Mouse (Mus musculus) adrenal gland, adult 8-10 months (tissue): Measurements from ENCODE around the gene Gm15737. TPM values are rescaled to one million over a fixed set of nuclear protein-coding genes. Genes with fewer than 3 reads are reported as not detected.
A peak's percentile ranks its signal among the peaks of the same experiment; 100 is the strongest.

Experiments
- DNase-seq: peaks from one replicate; pipeline ENCODE4 v3.0.0; 2022
- total RNA-seq, 4 experiments: library from RNA; stranded (reverse); gene quantifications; 2 replicates each; pipeline ENCODE4 v1.2.4; 2022

Gm15737 gene
- under 1 TPM in 1 of 4 experiments, not detected in 3; 0.06 TPM for total RNA-seq

GRCm38 (mm10) chr6:92869089-92869581, at the start of gene Gm15737:
Gm15737 (plus strand) TSS chr6:92869357.
- no peak for DNase-seq

- DNase-seq: no peak
These were observed 47.6 kb upstream of the Gm15737 start for GRCm38 (mm10) chr6:92821606-92822005.

DNA sequence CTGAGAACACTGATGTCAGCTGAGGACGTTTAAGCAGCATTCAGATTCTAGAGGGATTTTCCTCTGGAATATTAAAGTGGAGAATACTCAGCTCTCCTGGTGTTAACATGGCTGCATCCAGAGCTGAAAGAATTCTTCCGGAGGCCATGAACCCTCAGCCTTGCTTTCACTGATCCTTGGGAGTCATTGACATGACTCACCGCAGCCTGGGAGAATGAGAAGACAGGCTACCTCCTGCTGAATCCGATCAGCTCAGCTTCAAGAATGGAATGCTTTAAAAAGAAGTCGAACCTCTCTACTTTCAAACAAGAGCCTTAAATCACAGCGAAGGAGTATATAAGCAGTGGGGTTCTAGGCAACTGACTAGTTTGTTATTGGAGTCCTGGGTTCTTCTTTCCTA, 47.2 kb upstream of the Gm15737 start:
- peak; percentile 31 for DNase-seq

DNA sequence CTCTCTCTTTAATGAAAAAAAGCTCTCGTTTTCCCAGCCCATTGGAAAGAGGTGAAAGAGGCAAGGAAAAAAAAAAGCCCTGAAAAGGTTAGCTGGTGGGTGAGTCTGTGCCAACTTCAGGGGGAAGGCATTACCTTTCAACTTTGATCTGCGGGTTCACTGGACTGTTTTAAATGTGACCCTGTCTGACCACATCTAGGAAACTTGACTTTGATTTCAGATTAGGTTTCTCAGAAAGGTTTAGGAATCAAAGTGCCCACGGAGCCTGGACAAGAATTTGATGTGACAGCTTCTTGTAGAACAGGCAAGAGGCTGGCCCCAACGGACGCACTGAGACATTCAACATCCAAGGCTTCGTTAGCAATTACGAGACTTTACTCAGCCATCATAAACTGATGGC, 45.2 kb upstream of the Gm15737 start:
- DNase-seq: no peak

DNA sequence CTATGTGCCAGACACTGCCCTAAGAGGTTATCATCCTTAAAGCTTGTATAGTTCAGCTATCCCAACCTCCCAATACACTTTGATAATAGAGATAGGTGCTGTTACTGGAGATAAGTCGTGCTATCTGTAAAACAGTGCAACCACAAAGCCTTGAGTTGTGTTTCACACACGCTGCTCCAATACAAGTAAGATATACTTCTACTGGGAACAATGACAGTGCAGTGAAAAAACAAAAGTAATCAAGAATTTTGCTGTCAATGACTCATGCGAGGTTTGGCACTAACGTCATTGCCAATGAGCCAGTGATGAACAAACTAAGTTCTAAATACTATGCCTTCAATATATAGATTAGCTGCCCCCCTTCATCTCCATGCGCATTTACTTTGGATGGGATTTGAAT, 42.6 kb upstream of the Gm15737 start:
- no peak for DNase-seq

GRCm38 (mm10) chr6:92827360-92827759, 41.8 kb upstream of the Gm15737 start:
- peak; percentile 32 for DNase-seq

- DNase-seq: no peak
These were observed 40.0 kb upstream of the Gm15737 start for GRCm38 (mm10) chr6:92829148-92829547.

- DNase-seq: no peak
These were observed 38.1 kb upstream of the Gm15737 start for GRCm38 (mm10) chr6:92831106-92831505.

DNA sequence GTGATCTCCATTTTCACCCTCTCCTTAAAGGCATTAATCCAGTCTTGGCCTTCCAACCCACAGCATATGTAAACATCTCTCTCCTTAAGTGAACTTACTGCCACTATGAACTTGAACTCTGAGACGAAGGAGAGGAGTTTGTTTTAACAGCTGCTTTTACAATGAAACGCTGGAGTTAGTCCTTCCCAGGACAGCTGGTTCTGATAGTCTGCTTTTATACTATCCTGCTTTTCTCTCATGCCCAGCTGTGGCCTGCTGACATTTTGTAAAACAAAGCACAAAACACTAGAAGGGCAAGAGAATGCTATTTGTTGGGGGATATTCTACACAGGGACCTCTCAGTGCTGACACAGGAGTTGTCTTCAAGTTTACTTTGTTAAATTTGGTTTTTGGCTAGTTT, 27.2 kb upstream of the Gm15737 start:
- no peak for DNase-seq

- no peak for DNase-seq
These were observed 25.7 kb upstream of the Gm15737 start for GRCm38 (mm10) chr6:92843474-92843873.

DNA sequence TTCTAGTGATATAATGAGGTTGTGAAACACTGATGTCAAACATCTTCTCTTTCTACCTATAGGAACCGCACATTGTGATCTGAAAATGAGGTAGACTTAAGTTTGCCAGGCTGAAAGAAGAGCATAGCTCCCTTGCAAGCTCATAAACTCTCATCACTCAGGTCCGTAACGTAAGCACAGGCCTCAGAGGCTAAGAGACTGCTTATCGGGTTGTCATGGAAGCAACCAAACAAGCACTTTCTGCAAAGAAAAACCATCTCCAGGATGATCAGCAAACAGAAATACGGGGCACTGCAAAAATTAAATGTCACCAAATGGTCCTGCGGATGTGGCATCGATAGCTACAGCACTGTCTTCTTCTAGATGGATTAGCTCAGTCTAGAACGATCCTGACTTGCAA, 23.3 kb upstream of the Gm15737 start:
- DNase-seq: no peak

- no peak for DNase-seq
These were observed 22.5 kb upstream of the Gm15737 start for GRCm38 (mm10) chr6:92846614-92847013.

DNA sequence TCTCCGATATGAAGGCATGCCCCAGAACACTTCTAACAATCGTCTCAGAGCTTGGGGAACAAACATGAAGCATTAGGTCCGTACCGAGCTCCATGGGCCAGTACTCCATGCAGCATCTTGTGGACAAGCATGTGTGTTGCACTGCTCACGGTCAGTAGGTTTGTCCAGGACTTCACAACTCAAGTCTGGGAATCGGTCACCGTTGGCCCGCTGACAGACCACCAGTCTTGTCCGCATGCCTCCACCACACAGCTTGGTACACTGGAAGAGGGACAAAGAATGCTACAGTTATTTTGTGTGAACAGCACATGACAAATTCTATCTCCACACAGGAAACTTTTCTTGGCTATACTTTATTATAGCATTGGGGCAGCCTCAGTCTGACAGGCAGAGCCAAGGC, 19.9 kb upstream of the Gm15737 start:
- no peak for DNase-seq

DNA sequence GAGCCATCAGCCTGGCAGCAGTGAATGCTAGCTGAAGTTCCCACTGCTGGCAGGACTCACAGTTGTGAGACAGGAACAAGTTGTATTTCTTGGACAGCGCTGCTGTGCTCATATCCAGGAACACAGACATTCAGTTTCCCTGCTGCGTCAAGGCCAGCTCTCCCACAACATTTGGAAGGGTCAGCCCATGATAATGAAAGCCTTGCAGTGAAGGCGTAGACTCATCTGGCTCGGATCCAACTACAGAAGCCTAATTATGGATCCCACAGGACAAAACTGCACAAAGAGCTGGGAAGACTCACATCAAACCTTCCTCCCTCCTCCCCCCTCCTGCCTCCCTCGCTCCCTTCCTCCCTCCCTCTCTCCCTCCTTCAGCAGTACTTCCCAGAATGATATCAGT, 18.9 kb upstream of the Gm15737 start:
- DNase-seq: peak; percentile 73

DNA sequence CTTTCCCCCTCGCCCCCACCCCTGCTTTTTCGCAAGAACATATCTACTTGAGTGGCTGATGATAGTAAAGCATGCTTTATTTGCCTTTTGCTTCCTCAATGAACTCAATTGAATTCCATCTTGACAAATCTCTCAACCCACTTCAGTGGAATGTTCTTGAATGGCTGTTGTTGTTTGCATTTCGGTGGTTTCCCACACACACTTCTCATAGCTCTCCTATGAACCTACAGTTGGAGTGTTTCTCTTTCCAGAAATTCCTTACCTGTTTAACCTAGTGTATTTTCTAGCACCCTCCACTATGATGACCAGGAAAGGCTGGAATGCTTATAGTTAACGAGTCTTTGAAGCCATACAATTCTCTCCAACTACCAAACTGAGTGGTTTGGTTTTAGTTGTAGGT, 14.3 kb upstream of the Gm15737 start:
- no peak for DNase-seq

GRCm38 (mm10) chr6:92857761-92858160, 11.4 kb upstream of the Gm15737 start:
- no peak for DNase-seq

DNA sequence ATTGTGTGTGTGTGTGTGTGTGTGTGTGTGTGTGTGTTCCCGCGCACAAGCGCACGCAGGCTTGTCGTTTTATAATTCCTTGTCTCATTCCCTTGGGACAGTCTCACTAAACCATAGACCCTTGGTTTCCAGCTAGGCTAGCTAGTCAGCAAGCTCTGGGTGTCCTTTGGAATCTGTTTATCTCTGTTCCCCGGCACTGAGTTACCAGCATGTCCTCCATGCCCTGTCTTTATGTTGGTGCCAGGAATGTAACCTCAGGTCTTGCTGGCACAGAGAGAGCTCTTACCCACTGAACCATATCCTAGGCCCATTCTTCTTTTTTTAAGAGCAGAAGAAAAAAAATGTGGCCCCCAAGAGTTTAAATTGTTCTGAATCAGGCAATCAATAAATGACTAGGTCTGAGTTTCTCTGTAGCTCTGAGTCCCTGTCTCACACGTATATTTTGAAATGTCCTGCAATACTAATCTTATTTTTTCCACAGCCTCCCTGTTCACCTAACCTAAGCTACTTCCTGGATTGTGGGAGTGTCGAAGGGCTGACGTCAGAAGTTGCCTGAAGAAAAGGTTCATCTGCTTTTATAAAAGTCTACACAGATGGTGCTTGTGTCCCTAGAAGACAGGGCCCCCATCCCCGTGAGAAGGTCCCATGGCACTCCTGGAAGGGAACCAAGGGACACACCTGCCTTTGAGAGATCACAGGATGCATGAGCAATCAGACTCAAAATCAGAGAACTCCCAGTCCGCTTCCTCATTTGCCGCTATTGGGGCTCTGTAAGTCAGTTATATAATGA, 10.2 kb upstream of the Gm15737 start:
- DNase-seq: no peak

GRCm38 (mm10) chr6:92860285-92860912, 8.8 kb upstream of the Gm15737 start:
- DNase-seq: no peak

- DNase-seq: no peak
These were observed 6.6 kb upstream of the Gm15737 start for GRCm38 (mm10) chr6:92862599-92862998.

DNA sequence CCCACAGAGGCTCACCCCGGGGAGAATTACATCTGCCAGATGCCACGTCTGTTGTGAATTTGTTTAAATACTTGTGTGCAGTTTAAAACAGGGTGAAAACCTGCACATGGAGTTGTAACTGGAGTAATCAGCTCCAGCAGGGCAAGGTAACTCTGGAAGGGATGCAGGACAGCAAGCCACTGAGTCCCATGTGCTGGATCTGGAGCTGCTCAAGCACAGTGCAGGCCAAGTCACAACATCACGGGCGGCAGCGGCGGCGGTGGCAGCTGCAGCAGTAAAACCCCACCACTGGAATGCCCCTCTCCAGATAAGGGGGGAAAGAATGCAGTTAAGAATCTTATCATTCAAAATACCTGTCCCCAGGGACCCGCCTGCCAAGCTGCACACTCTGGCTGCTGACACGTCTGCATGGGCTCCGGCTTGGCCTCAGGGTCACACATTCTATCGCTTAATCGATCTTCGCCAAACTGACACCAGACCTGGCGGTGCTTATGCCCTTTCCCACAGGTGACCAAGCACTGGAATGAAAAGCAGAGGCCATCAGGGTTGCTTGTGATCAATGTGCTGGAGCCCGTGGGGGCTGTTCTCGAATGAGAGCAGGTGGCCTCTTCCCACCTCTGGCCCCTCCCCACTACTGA, 544 bp downstream of the Gm15737 start:
- no peak for DNase-seq

DNA sequence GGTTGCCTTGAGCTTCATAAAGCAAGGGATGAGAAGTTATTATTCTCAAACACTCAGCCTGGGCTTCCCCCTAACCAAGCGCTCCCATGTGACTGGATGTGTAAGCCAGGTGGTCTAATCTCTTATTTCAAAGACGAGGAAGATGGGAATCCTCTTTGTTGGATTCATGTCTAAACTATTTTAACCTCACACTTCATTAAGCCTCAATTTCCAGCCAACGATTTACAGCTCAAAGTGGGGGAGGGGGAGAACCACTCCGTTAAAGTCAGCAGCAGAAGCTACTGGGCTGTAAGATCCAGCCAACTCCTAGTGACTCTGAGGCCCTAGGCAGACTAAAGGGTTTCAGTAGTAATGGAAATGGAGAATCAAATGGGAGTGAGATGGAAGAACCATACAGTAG, 2.7 kb downstream of the Gm15737 start:
- no peak for DNase-seq

- DNase-seq: no peak
These were observed 3.6 kb downstream of the Gm15737 start for GRCm38 (mm10) chr6:92872766-92873165.

GRCm38 (mm10) chr6:92874854-92875253, 5.7 kb downstream of the Gm15737 start:
- DNase-seq: peak; percentile 20

GRCm38 (mm10) chr6:92875340-92875739, 6.2 kb downstream of the Gm15737 start:
- DNase-seq: no peak
